In genomic region chr2:14953090-14953489, GRCm38 (mm10) we compare ENCODE assay signal across 27 mouse cellular contexts.
"Had no signal": no experiment of that assay in that cellular context is flagged by ENCODE, and none has a peak within 500 bp of the region (broad histone marks: within the 10 kb centered on the region; RNA-seq: fewer than 3 reads in every experiment).

No protein-coding gene starts in this region.

- DNase-seq: gastrocnemius, postnatal 14 days; gastrocnemius, postnatal 36 days; heart, adult 11 months; heart, adult 2 months; heart, postnatal 14 days; heart, postnatal 36 days; kidney, adult 11 months; kidney, adult 2 months; kidney, adult 9 months; kidney, postnatal 25 days; kidney, postnatal 4 days; liver; liver, embryonic 13.5 days had no signal

- ATAC-seq: hindbrain, embryonic 16.5 days; intestine, embryonic 16.5 days had no signal

- H3K9me3 ChIP-seq: heart, embryonic 13.5 days; heart, embryonic 15.5 days; hindbrain, embryonic 13.5 days; kidney, embryonic 15.5 days; limb, embryonic 10.5 days; limb, embryonic 12.5 days; liver, embryonic 13.5 days; liver, embryonic 15.5 days had no signal

- H3K4me2 ChIP-seq: heart, embryonic 11.5 days; heart, embryonic 13.5 days; heart, embryonic 15.5 days; hindbrain, embryonic 13.5 days; kidney, embryonic 15.5 days; limb, embryonic 12.5 days; liver, embryonic 11.5 days; liver, embryonic 13.5 days; liver, embryonic 15.5 days had no signal

- H3K27ac ChIP-seq: heart, adult 2 months; heart, embryonic 13.5 days; heart, embryonic 15.5 days; hindbrain, embryonic 13.5 days; kidney, embryonic 15.5 days; kidney, postnatal 0 days; layer of hippocampus, adult 2 months; left cerebral cortex, adult 2 months; limb, embryonic 10.5 days; limb, embryonic 12.5 days; liver, embryonic 13.5 days; liver, embryonic 15.5 days had no signal

- H3K4me1 ChIP-seq: hindbrain, embryonic 13.5 days; kidney, embryonic 15.5 days; limb, embryonic 10.5 days; limb, embryonic 12.5 days; liver, embryonic 13.5 days; liver, embryonic 15.5 days had no signal

- H3K9ac ChIP-seq: heart, embryonic 13.5 days; heart, embryonic 15.5 days; hindbrain, embryonic 13.5 days; kidney, embryonic 15.5 days; limb, embryonic 12.5 days; liver, embryonic 13.5 days; liver, embryonic 15.5 days had no signal

- H3K4me3 ChIP-seq: heart, adult 2 months; heart, embryonic 13.5 days; heart, embryonic 15.5 days; hindbrain, embryonic 13.5 days; kidney, embryonic 15.5 days; layer of hippocampus, adult 2 months; left cerebral cortex, adult 2 months; limb, embryonic 10.5 days; limb, embryonic 12.5 days; liver, embryonic 13.5 days; liver, embryonic 15.5 days had no signal

- H3K27me3 ChIP-seq: heart, embryonic 13.5 days; heart, embryonic 15.5 days; hindbrain, embryonic 13.5 days; kidney, embryonic 15.5 days; limb, embryonic 12.5 days; liver, embryonic 13.5 days; liver, embryonic 15.5 days had no signal

- H3K36me3 ChIP-seq: heart, embryonic 13.5 days; heart, embryonic 15.5 days; hindbrain, embryonic 13.5 days; kidney, embryonic 15.5 days; limb, embryonic 10.5 days; limb, embryonic 12.5 days; liver, embryonic 13.5 days; liver, embryonic 15.5 days had no signal
